Mouse (Mus musculus): ENCODE measurements around the gene Olfr166.

DNA sequence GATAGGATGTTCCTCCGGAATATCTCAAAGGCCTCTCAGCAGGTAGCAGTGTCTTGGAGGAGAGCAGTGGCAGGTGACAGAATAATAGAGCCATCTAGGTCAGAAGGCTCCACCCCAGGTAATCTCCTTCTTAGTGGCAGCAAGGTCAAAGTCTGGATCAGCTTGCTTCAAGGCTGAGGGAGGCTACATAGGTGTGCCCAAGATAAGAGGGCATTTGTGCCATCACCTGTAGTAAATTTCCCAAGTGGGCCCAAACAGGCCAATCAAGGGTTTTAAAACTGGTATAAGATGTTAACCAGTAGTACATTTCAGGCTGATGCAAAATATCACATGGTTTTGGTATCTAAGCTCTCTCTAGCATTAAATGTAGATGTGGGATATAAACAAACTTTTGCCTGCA, 19.1 kb upstream of the Olfr166 start:
- TF ChIP-seq CTCF (IDR thresholded peaks at IDR 0.05; ENCODE audit: control insufficient read depth, insufficient read depth, insufficient read length) (no peak), USF1 (IDR thresholded peaks at IDR 0.05; ENCODE audit: low read depth) (no peak)

Measured in C2C12 (cell line).